Mouse (Mus musculus): ENCODE measurements around the gene Fuca1.

DNA sequence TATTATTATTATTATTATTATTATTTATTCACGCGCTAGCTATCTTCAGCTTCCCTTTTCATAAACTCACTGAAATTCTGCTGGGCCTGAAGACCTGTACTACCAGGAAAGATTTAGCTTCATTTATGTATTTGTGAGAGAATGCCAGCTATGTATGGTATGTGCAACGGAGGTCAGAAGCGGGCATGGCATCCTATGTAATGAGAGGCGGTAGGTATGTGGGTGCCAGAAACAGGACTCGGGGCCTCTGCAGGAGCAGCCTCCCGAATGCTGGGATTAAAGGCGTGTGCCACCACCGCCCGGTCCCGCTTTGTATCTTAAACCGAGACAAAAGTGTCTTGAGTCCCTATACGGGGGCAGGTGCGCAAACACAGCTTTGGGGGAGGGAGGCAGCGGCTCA is 42.4 kb downstream of the Fuca1 start:
- TF ChIP-seq CTCF (IDR thresholded peaks at IDR 0.05; ENCODE audit: borderline replicate concordance, insufficient read depth, low read length) = no peak
- no peak for TF ChIP-seq POLR2A (IDR thresholded peaks at IDR 0.05; ENCODE audit: low read depth, low read length)

Measured in embryonic fibroblast, embryonic 13.5 days (primary cell).